In genomic region chr7:84605704-84606292, GRCm38 (mm10) we compare ENCODE assay signal across 7 mouse cellular contexts. TPM values are rescaled to one million over a fixed set of nuclear protein-coding genes. Genes with fewer than 3 reads are reported as not detected.
DNase-seq lines count a peak whose midpoint lies in the region; ATAC-seq and TF ChIP-seq lines count a peak whose summit lies in the region.

No protein-coding gene starts in this region.

- no peak for TF ChIP-seq POLR2A in spleen, adult 2 months (IDR thresholded peaks at IDR 0.05; ENCODE audit: low read depth, low read length)

- 1% methylated on average over 31 of the region's 36 CpGs for WGBS in embryonic facial prominence, embryonic 14.5 days
- WGBS in limb, embryonic 12.5 days = 2% methylated on average over 32 of the region's 36 CpGs
- under 1% methylated on average over 36 of the region's 36 CpGs for WGBS in midbrain, embryonic 13.5 days
- 2% methylated on average over 36 of the region's 36 CpGs for WGBS in spleen, adult 2 months

- peak; percentile 79 for ATAC-seq in embryonic facial prominence, embryonic 14.5 days (ENCODE audit: low read depth)
- ATAC-seq in limb, embryonic 12.5 days (ENCODE audit: insufficient number of reproducible peaks, insufficient read depth, low FRiP score, low TSS enrichment, low read depth) = peak; percentile 83
- peak; percentile 93 for ATAC-seq in midbrain, embryonic 13.5 days

- no peaks in the 10 kb centered on the region; the same call in 1 of the 2 replicates for H3K27me3 ChIP-seq in embryonic facial prominence, embryonic 14.5 days (replicated peaks; ENCODE audit: control insufficient read depth, insufficient read depth, low read length)
- H3K27me3 ChIP-seq in limb, embryonic 12.5 days = peaks cover 7% of the 10 kb centered on the region
- 0 out of 2 replicates have a peak, but pooled peaks cover 4% of the 10 kb centered on the region for H3K27me3 ChIP-seq in midbrain, embryonic 13.5 days
- no peaks in the 10 kb centered on the region for H3K27me3 ChIP-seq in spleen, adult 2 months (ENCODE audit: control insufficient read depth, insufficient read depth, low read length)

- no peaks in the 10 kb centered on the region for H3K9me3 ChIP-seq in embryonic facial prominence, embryonic 14.5 days (ENCODE audit: control insufficient read depth, low read length)
- no peaks in the 10 kb centered on the region for H3K9me3 ChIP-seq in limb, embryonic 12.5 days
- H3K9me3 ChIP-seq in midbrain, embryonic 13.5 days = no peaks in the 10 kb centered on the region

- peak overlapping the region; percentile 66 for H3K9ac ChIP-seq in embryonic facial prominence, embryonic 14.5 days (ENCODE audit: low read depth, low read length)
- peak overlapping the region; percentile 54 for H3K9ac ChIP-seq in limb, embryonic 12.5 days (replicated peaks)
- H3K9ac ChIP-seq in midbrain, embryonic 13.5 days (replicated peaks) = peak overlapping the region; percentile 78

- peaks cover 9% of the 10 kb centered on the region; the same call in 1 of the 2 replicates for H3K4me1 ChIP-seq in embryonic facial prominence, embryonic 14.5 days (ENCODE audit: control insufficient read depth, insufficient read depth, low read length)
- peaks cover 7% of the 10 kb centered on the region for H3K4me1 ChIP-seq in limb, embryonic 12.5 days (replicated peaks)
- peaks cover 12% of the 10 kb centered on the region for H3K4me1 ChIP-seq in midbrain, embryonic 13.5 days (replicated peaks)
- H3K4me1 ChIP-seq in spleen, adult 2 months (ENCODE audit: control insufficient read depth, insufficient read depth, insufficient read length) = peaks cover 4% of the 10 kb centered on the region; the same call in 1 of the 2 replicates

- no peak overlapping the region for H3K27ac ChIP-seq in embryonic facial prominence, embryonic 14.5 days (replicated peaks; ENCODE audit: low read depth, low read length)
- H3K27ac ChIP-seq in limb, embryonic 12.5 days = no peak overlapping the region
- no peak overlapping the region for H3K27ac ChIP-seq in midbrain, embryonic 13.5 days
- no peak overlapping the region for H3K27ac ChIP-seq in spleen, adult 2 months (ENCODE audit: insufficient read depth, low read length)

- peak overlapping the region; percentile 55 for H3K4me3 ChIP-seq in embryonic facial prominence, embryonic 14.5 days (ENCODE audit: low read depth, low read length)
- H3K4me3 ChIP-seq in limb, embryonic 12.5 days (replicated peaks) = peak overlapping the region; percentile 55
- H3K4me3 ChIP-seq in midbrain, embryonic 13.5 days (replicated peaks) = peak overlapping the region; percentile 61
- peak overlapping the region; percentile 62 for H3K4me3 ChIP-seq in spleen, adult 2 months (ENCODE audit: extremely low read depth, insufficient read depth, insufficient read length)

- TF ChIP-seq CTCF in spleen, adult 2 months (IDR thresholded peaks at IDR 0.05; ENCODE audit: extremely low read depth, insufficient read depth, insufficient read length, insufficient replicate concordance) = no peak

- peak overlapping the region; percentile 97 for H3K4me2 ChIP-seq in embryonic facial prominence, embryonic 14.5 days (ENCODE audit: low read depth, low read length)
- peak overlapping the region; percentile 99 for H3K4me2 ChIP-seq in limb, embryonic 12.5 days
- H3K4me2 ChIP-seq in midbrain, embryonic 13.5 days (replicated peaks) = peak overlapping the region; percentile 91

- DNase-seq in adrenal gland, postnatal 36 days = peak; percentile 94
- peak; percentile 53 for DNase-seq in embryonic facial prominence, embryonic 14.5 days (ENCODE audit: low spot score)
- DNase-seq in heart, adult 9 months (ENCODE audit: low spot score in 2 of 2) = peak; percentile 82 to 83
- DNase-seq in kidney, adult 9 months = peak; percentile 96
- DNase-seq in spleen, adult 2 months (ENCODE audit: low read depth in 1 of 2, low spot score in 2 of 2) = peak in 1 of 2 experiments; percentile 56

- H3K36me3 ChIP-seq in embryonic facial prominence, embryonic 14.5 days (ENCODE audit: control insufficient read depth, insufficient read depth, low read length) = no peaks in the 10 kb centered on the region
- no peaks in the 10 kb centered on the region for H3K36me3 ChIP-seq in limb, embryonic 12.5 days
- H3K36me3 ChIP-seq in midbrain, embryonic 13.5 days = no peaks in the 10 kb centered on the region
- H3K36me3 ChIP-seq in spleen, adult 2 months (ENCODE audit: control insufficient read depth, insufficient read depth, low read length) = no peaks in the 10 kb centered on the region

RNA-seq across cellular contexts. Expression of gene Fah, which starts 0.7 kb away (rescaled TPM):
- 10 to 100 TPM; 42.2 to 66.4 TPM for total RNA-seq in adrenal gland, postnatal 36 days (2021)
- polyA plus RNA-seq in embryonic facial prominence, embryonic 14.5 days (2014; fragmentation: Nextera tagmentation; extraction: Ambion mirVana) = 7.0 and 7.4 TPM in 2 replicates
- polyA plus RNA-seq in limb, embryonic 12.5 days (2016; fragmentation: Nextera tagmentation; extraction: Ambion mirVana) = 1.9 and 2.5 TPM in 2 replicates
- polyA plus RNA-seq in midbrain, embryonic 13.5 days (2015; fragmentation: Nextera tagmentation; extraction: Ambion mirVana) = 4.9 and 5.6 TPM in 2 replicates
- polyA plus RNA-seq in spleen, adult 2 months (2012; rRNA removed) = 7.4 and 8.4 TPM in 2 replicates
